In genomic region chr7:89403053-89403972, GRCm38 (mm10) we compare ENCODE assay signal across 8 mouse cellular contexts. TPM values are rescaled to one million over a fixed set of nuclear protein-coding genes. Genes with fewer than 3 reads are reported as not detected.
DNase-seq lines count a peak whose midpoint lies in the region; ATAC-seq and TF ChIP-seq lines count a peak whose summit lies in the region.

No protein-coding gene starts in this region.

- WGBS in forebrain, embryonic 10.5 days, result 4% methylated on average over 52 of the region's 52 CpGs
- 4% methylated on average over 52 of the region's 52 CpGs for WGBS in heart, embryonic 16.5 days
- WGBS in liver, embryonic 16.5 days (ENCODE audit: insufficient replicate concordance), result 5% methylated on average over 52 of the region's 52 CpGs
- 6% methylated on average over 52 of the region's 52 CpGs for WGBS in neural tube, embryonic 12.5 days

- H3K79me2 ChIP-seq in CH12.LX (replicated peaks; ENCODE audit: control insufficient read depth, extremely low read depth, insufficient read depth, poor library complexity, severe bottlenecking), result no peaks in the 10 kb centered on the region

- ATAC-seq in heart, embryonic 16.5 days (replicated peaks; ENCODE audit: extremely low read depth, insufficient read depth, low FRiP score), result peak; percentile 88
- ATAC-seq in liver, embryonic 16.5 days (ENCODE audit: low read depth), result peak; percentile 78
- ATAC-seq in neural tube, embryonic 12.5 days (ENCODE audit: low FRiP score, low read depth), result peak; percentile 84

- peak overlapping the region; percentile 20; the same call in 1 of the 2 replicates for H3K9ac ChIP-seq in CH12.LX (ENCODE audit: insufficient read depth, low read depth)
- peak overlapping the region; percentile 79 for H3K9ac ChIP-seq in heart, embryonic 16.5 days (ENCODE audit: low read length)
- peak overlapping the region; percentile 50 for H3K9ac ChIP-seq in liver, embryonic 16.5 days (ENCODE audit: low read depth, low read length)
- H3K9ac ChIP-seq in neural tube, embryonic 12.5 days, result peak overlapping the region; percentile 68

- no peak for TF ChIP-seq POLR2A in CH12.LX (IDR thresholded peaks at IDR 0.05; ENCODE audit: low read depth, low read length)

- TF ChIP-seq CTCF in CH12.LX (conservative IDR thresholded peaks at IDR 0.05 in 1 of 2, IDR thresholded peaks at IDR 0.05 in 1 of 2; ENCODE audit: low read depth in 2 of 2, low read length in 2 of 2), result no peak

- dilution Hi-C loops in CH12.LX (cut with MboI; ENCODE audit: extremely low pct_ligation_motif_present, extremely low pct_unique_long_range_greater_than_20kb, low sequenced_read_pairs), result no loop called here

- no peak for TF ChIP-seq RAD21 in CH12.LX (IDR thresholded peaks at IDR 0.05; ENCODE audit: low read depth, low read length)

- DNase-seq in CH12.LX (ENCODE audit: extremely low read depth), result peak; percentile 37
- peak; percentile 83 for DNase-seq in brain, adult 2 months (ENCODE audit: low read depth, low spot score)
- DNase-seq in forebrain, embryonic 10.5 days (ENCODE audit: extremely low spot score, low spot score), result peak; percentile 75
- peak; percentile 93 for DNase-seq in kidney, postnatal 14 days
- DNase-seq in telencephalon, adult 2 months (ENCODE audit: low read depth, low spot score), result peak; percentile 23

- H3K27ac ChIP-seq in CH12.LX (ENCODE audit: insufficient read depth, low read depth), result no peak overlapping the region
- peak overlapping the region; percentile 93 for H3K27ac ChIP-seq in forebrain, embryonic 10.5 days
- peak overlapping the region; percentile 94 for H3K27ac ChIP-seq in heart, embryonic 16.5 days (ENCODE audit: low read length)
- peak overlapping the region; percentile 82 for H3K27ac ChIP-seq in liver, embryonic 16.5 days (ENCODE audit: low read length)
- peak overlapping the region; percentile 32; the same call in 1 of the 2 replicates for H3K27ac ChIP-seq in neural tube, embryonic 12.5 days

- no peaks in the 10 kb centered on the region for H3K9me3 ChIP-seq in CH12.LX (replicated peaks; ENCODE audit: low read length)
- no peaks in the 10 kb centered on the region for H3K9me3 ChIP-seq in forebrain, embryonic 10.5 days
- no peaks in the 10 kb centered on the region for H3K9me3 ChIP-seq in heart, embryonic 16.5 days (replicated peaks; ENCODE audit: control insufficient read depth, low read length)
- H3K9me3 ChIP-seq in liver, embryonic 16.5 days (replicated peaks; ENCODE audit: control insufficient read depth, low read length), result no peaks in the 10 kb centered on the region
- H3K9me3 ChIP-seq in neural tube, embryonic 12.5 days, result no peaks in the 10 kb centered on the region

- TF ChIP-seq EP300 in CH12.LX (IDR thresholded peaks at IDR 0.05; ENCODE audit: low read length), result no peak

- H3K4me3 ChIP-seq in CH12.LX (replicated peaks in 1 of 3; ENCODE audit: low read depth in 2 of 3, low read length in 2 of 3, poor library complexity in 1 of 3), result peak overlapping the region; percentile 54 to 89 (median 60)
- peak overlapping the region; percentile 85 for H3K4me3 ChIP-seq in forebrain, embryonic 10.5 days
- H3K4me3 ChIP-seq in heart, embryonic 16.5 days (ENCODE audit: low read length), result peak overlapping the region; percentile 90
- H3K4me3 ChIP-seq in liver, embryonic 16.5 days (ENCODE audit: low read depth, low read length), result peak overlapping the region; percentile 70
- peak overlapping the region; percentile 57 for H3K4me3 ChIP-seq in neural tube, embryonic 12.5 days

- peak overlapping the region; percentile 89 for H3K4me2 ChIP-seq in CH12.LX (ENCODE audit: insufficient read depth, low read depth, poor library complexity, severe bottlenecking)
- H3K4me2 ChIP-seq in heart, embryonic 16.5 days (ENCODE audit: low read depth, low read length), result peak overlapping the region; percentile 93
- peak overlapping the region; percentile 79 for H3K4me2 ChIP-seq in liver, embryonic 16.5 days (ENCODE audit: low read depth, low read length)
- peak overlapping the region; percentile 94 for H3K4me2 ChIP-seq in neural tube, embryonic 12.5 days (replicated peaks)

- H3K36me3 ChIP-seq in CH12.LX (replicated peaks in 1 of 2; ENCODE audit: control insufficient read depth in 1 of 2, insufficient read depth in 1 of 2, low read length in 1 of 2), result no peaks in the 10 kb centered on the region
- H3K36me3 ChIP-seq in forebrain, embryonic 10.5 days (replicated peaks), result peaks cover 15% of the 10 kb centered on the region
- peaks cover 16% of the 10 kb centered on the region for H3K36me3 ChIP-seq in heart, embryonic 16.5 days (ENCODE audit: control insufficient read depth, insufficient read depth)
- H3K36me3 ChIP-seq in liver, embryonic 16.5 days (ENCODE audit: control insufficient read depth, insufficient read depth), result no peaks in the 10 kb centered on the region; the same call in 1 of the 2 replicates
- H3K36me3 ChIP-seq in neural tube, embryonic 12.5 days, result no peaks in the 10 kb centered on the region

- H3K4me1 ChIP-seq in CH12.LX (ENCODE audit: control insufficient read depth in 1 of 2, insufficient read depth in 2 of 2), result peaks cover 8 to 11% of the 10 kb centered on the region in 2 experiments
- peaks cover 61% of the 10 kb centered on the region for H3K4me1 ChIP-seq in forebrain, embryonic 10.5 days
- peaks cover 9% of the 10 kb centered on the region for H3K4me1 ChIP-seq in heart, embryonic 16.5 days (ENCODE audit: control insufficient read depth, insufficient read depth, low read length)
- H3K4me1 ChIP-seq in liver, embryonic 16.5 days (ENCODE audit: control insufficient read depth, low read depth, low read length), result peaks cover under 1% of the 10 kb centered on the region; the same call in 1 of the 2 replicates
- H3K4me1 ChIP-seq in neural tube, embryonic 12.5 days, result peaks cover 4% of the 10 kb centered on the region; the same call in 1 of the 2 replicates

- H3K27me3 ChIP-seq in CH12.LX (replicated peaks), result peaks cover 38% of the 10 kb centered on the region
- peaks cover 40% of the 10 kb centered on the region for H3K27me3 ChIP-seq in forebrain, embryonic 10.5 days (ENCODE audit: poor library complexity, severe bottlenecking)
- no peaks in the 10 kb centered on the region for H3K27me3 ChIP-seq in heart, embryonic 16.5 days (ENCODE audit: control insufficient read depth, insufficient read depth, low read length)
- H3K27me3 ChIP-seq in liver, embryonic 16.5 days (ENCODE audit: control insufficient read depth, insufficient read depth, low read depth, low read length), result peaks cover 34% of the 10 kb centered on the region
- H3K27me3 ChIP-seq in neural tube, embryonic 12.5 days (replicated peaks), result peaks cover 3% of the 10 kb centered on the region; the same call in 1 of the 2 replicates

- in situ Hi-C loops in CH12.LX (cut with MboI; ENCODE audit: low pct_ligation_motif_present, low pct_unique_long_range_greater_than_20kb, low sequenced_read_pairs), result no loop called here

TF ChIP-seq in CH12.LX, 34 proteins besides CTCF, POLR2A, EP300 and RAD21 (continues in another document):
- TF ChIP-seq ELF1 (IDR thresholded peaks at IDR 0.05; ENCODE audit: low read depth, low read length) (no peak), CHD2 (IDR thresholded peaks at IDR 0.05; ENCODE audit: low read length) (peak; percentile 46; the same call in 1 of the 2 replicates), SIN3A (IDR thresholded peaks at IDR 0.05; ENCODE audit: low read length) (no peak), TCF12 (IDR thresholded peaks at IDR 0.05; ENCODE audit: low read depth, low read length) (0 out of 2 replicates have a peak, but pooled peaks have one; percentile 12), MEF2A (IDR thresholded peaks at IDR 0.05; ENCODE audit: borderline replicate concordance, low read depth, low read length) (no peak), GABPA (IDR thresholded peaks at IDR 0.05; ENCODE audit: insufficient replicate concordance, low read depth, low read length) (no peak), ZKSCAN1 (IDR thresholded peaks at IDR 0.05; ENCODE audit: borderline replicate concordance, low read depth, low read length) (no peak), JUND (conservative IDR thresholded peaks at IDR 0.05; ENCODE audit: low read depth, low read length) (no peak), MYC (IDR thresholded peaks at IDR 0.05; ENCODE audit: low read depth, low read length) (no peak), POLR2AphosphoS2 (IDR thresholded peaks at IDR 0.05; ENCODE audit: low read depth, low read length) (no peak), IRF4 (IDR thresholded peaks at IDR 0.05; ENCODE audit: low read depth, low read length) (peak; percentile 40; the same call in 1 of the 2 replicates), NRF1 (IDR thresholded peaks at IDR 0.05; ENCODE audit: low read depth, low read length) (peak; percentile 59), MAFK (IDR thresholded peaks at IDR 0.05; ENCODE audit: insufficient replicate concordance, low read length) (no peak), ZC3H11A (IDR thresholded peaks at IDR 0.05; ENCODE audit: low read depth, low read length) (no peak), UBTF (IDR thresholded peaks at IDR 0.05; ENCODE audit: low read depth, low read length) (peak; percentile 57; the same call in 1 of the 2 replicates), MAX (IDR thresholded peaks at IDR 0.05; ENCODE audit: low read length) (no peak), JUN (IDR thresholded peaks at IDR 0.05; ENCODE audit: insufficient read depth, low read depth, low read length) (no peak), KAT2A (IDR thresholded peaks at IDR 0.05; ENCODE audit: insufficient replicate concordance, low read length) (no peak), NELFE (IDR thresholded peaks at IDR 0.05; ENCODE audit: low read depth, low read length) (no peak), SMC3 (IDR thresholded peaks at IDR 0.05; ENCODE audit: low read depth, low read length) (no peak)

RNA-seq across cellular contexts. Expression of gene Tmem135, which starts 0.7 kb away (rescaled TPM):
- total RNA-seq in CH12.LX (2012; rRNA removed) (17.6 and 18.0 TPM in 2 replicates), CH12.LX (2014; rRNA removed) (31.0 and 33.6 TPM in 2 replicates)
- 28.6 and 30.0 TPM in 2 replicates for polyA plus RNA-seq in CH12.LX (2012; ENCODE audit: insufficient read length, low read depth)
- polyA plus RNA-seq in forebrain, embryonic 10.5 days (2016; fragmentation: Nextera tagmentation; extraction: Ambion mirVana), result 16.1 and 16.5 TPM in 2 replicates
- polyA plus RNA-seq in heart, embryonic 16.5 days (2015; fragmentation: Nextera tagmentation; extraction: Ambion mirVana), result 25.9 and 27.8 TPM in 2 replicates
- 17.6 and 18.6 TPM in 2 replicates for polyA plus RNA-seq in liver, embryonic 16.5 days (2015; fragmentation: Nextera tagmentation; extraction: Ambion mirVana)
- polyA plus RNA-seq in neural tube, embryonic 12.5 days (2016; fragmentation: Nextera tagmentation; extraction: Ambion mirVana), result 19.5 and 21.8 TPM in 2 replicates

RNA-seq across cellular contexts. Expression of gene Fzd4, which starts 0.8 kb away (rescaled TPM):
- 0.04 and 0.08 TPM in 2 replicates for total RNA-seq in CH12.LX (2012; rRNA removed)
- 0.04 TPM in 1 of 2 replicates, not detected in the other for total RNA-seq in CH12.LX (2014; rRNA removed)
- 0.10 and 0.13 TPM in 2 replicates for polyA plus RNA-seq in CH12.LX (2012; ENCODE audit: insufficient read length, low read depth)
- 5.9 and 6.8 TPM in 2 replicates for polyA plus RNA-seq in forebrain, embryonic 10.5 days (2016; fragmentation: Nextera tagmentation; extraction: Ambion mirVana)
- polyA plus RNA-seq in heart, embryonic 16.5 days (2015; fragmentation: Nextera tagmentation; extraction: Ambion mirVana), result 8.5 and 11.2 TPM in 2 replicates
- 2.0 and 2.6 TPM in 2 replicates for polyA plus RNA-seq in liver, embryonic 16.5 days (2015; fragmentation: Nextera tagmentation; extraction: Ambion mirVana)
- polyA plus RNA-seq in neural tube, embryonic 12.5 days (2016; fragmentation: Nextera tagmentation; extraction: Ambion mirVana), result 2.7 and 2.9 TPM in 2 replicates

Comparison
In these comparisons a context has a peak if more than half of its experiments do, and no peak if none do; other contexts are left out.
1. DNase-seq: peak in every context shown above with its lines; median percentile 93 in kidney, postnatal 14 days; 83 in brain, adult 2 months; 75 in forebrain, embryonic 10.5 days; 37 in CH12.LX; 23 in telencephalon, adult 2 months.
2. H3K9ac ChIP-seq: peak in every context shown above with its lines; median percentile 79 in heart, embryonic 16.5 days; 68 in neural tube, embryonic 12.5 days; 50 in liver, embryonic 16.5 days; 20 in CH12.LX.